Mouse (Mus musculus) inflammation-experienced regulatory T-cells, adult 16 weeks (primary cell): ENCODE data around the gene Osgin1. TPM values are rescaled to one million over a fixed set of nuclear protein-coding genes. Genes with fewer than 3 reads are reported as not detected.

Experiments
- polyA plus RNA-seq: library from polyadenylated mRNA; unstranded; fragments of 100-300 nt; shearing (Covaris generic); gene quantifications from one replicate; pipeline ENCODE4 v1.2.1, GENCODE M21; 2017

The Osgin1 gene
- 28.1 TPM for polyA plus RNA-seq

DNA sequence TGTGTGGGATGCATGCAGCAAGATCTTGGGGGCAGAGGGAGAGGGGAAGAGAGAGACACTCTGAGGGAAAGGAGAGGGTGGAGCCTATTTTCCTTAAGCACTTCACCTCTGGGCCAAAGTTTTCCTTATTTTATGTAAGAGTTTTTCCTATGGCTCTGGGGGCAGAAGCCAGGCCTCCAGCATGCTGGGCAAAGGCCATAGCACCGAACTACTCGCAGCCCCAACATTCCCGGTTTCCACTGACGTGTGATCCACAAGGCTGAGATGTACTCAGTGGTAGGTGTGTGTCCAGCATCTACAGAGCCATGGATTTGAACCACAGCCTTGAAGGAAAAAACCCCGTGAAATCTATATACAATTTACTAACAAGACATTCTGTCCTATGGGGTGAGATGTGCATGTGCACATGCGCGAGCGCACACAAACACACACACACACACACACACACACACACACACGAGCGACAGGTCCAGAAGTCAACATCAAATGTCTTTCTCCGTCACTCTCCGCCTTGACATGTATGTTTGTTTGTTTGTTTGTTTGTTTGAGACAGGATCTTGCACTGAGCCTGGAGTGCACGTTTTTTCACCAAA, at the start of gene Osgin1:
Gene Osgin1, plus strand, starts transcription at position 543 of the 593 bp plus-strand sequence.

DNA sequence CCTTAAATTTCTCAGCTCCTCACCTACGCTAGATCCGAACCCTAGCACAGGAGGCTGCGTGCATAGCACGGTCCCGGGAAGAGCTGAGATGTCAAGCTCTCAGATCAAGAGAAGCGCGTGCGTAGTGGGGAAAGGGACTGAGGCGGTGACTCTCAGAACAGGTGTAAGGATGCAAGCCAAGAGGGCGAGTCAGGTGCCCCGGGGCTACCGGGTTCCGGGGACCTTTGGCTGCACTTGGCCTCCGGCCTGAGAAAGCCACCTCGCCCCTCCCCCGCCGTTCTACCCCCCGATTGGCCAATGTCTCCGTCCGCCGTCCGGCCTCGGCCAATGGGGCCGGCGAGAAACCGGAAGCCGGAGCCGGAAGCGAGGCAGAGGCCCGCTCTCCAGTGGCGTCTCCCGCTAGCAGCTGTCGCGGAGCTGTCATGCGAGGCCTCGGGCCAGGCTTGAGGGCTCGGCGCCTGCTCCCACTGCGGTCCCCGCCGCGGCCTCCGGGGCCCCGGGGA, 39.3 kb upstream of the Osgin1 start, which contains the start of gene Mlycd:
Gene Mlycd, plus strand, starts transcription at position 355 of the 503 bp plus-strand sequence.

DNA sequence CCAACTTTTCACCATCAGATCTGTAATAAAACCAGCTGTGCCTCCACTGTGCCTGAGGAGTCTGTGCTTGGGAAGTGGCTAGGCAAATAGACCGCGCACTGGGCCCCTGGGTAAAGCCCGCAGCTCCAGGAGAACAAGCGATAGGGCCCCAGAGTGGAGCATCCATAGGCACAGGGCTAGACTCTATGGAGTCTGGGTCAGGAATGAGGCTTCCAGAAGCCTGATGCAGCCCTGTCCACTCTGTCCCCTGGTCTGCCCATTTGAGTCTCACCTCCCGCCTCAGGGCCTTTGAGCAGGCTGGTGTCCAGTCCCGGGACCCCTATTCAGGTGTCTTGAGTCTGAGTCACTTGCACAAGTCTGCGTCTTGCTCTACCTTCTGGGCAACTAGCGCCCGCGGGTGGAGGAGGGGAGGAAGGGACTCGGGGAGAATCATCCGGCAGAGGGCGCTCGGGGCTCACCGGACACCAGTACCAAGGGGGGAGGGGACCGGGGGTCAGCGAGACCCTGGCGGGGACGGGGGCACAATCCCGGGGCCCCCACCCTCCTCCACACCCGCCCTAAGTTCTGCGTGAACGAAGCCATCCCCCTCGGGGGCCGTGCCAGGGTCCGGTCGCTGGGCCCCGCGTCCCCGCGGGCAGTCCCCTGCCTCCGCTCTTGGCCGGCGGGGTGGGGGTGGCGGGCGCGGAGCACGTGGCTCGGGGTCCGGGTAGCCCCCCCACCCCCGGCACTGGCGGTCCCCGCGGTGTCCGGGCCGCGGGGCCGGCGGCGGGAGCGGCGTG, 12.5 kb downstream of the Osgin1 start, which contains the start of gene Necab2:
Gene Necab2, plus strand, starts transcription at position 509 of the 779 bp plus-strand sequence.

Other genes starting within 250 kb of the Osgin1 start
- 196 TPM for gene Hsbp1, start 89.6 kb upstream of the Osgin1 start, polyA plus RNA-seq
- 1.9 TPM for gene Mlycd, start 39.2 kb upstream of the Osgin1 start, polyA plus RNA-seq
- not detected for gene Necab2, start 12.6 kb downstream of the Osgin1 start, polyA plus RNA-seq
- gene Slc38a8, start 67.6 kb downstream of the Osgin1 start, polyA plus RNA-seq, result not detected
- 126 TPM for gene Mbtps1, start 124.6 kb downstream of the Osgin1 start, polyA plus RNA-seq
- 138 TPM for gene Hsdl1, start 141.1 kb downstream of the Osgin1 start, polyA plus RNA-seq
- not detected for gene Dnaaf1, start 141.1 kb downstream of the Osgin1 start, polyA plus RNA-seq
- gene Taf1c, start 171.1 kb downstream of the Osgin1 start, polyA plus RNA-seq, result 44.3 TPM
- not detected for gene Adad2, start 178.6 kb downstream of the Osgin1 start, polyA plus RNA-seq
- gene Kcng4, start 201.6 kb downstream of the Osgin1 start, polyA plus RNA-seq, result not detected
- not detected for gene Wfdc1, start 232.2 kb downstream of the Osgin1 start, polyA plus RNA-seq